Mouse (Mus musculus) stomach, postnatal 0 days (tissue): ENCODE results near the gene Rcc1.

Experiments
- CTCF ChIP-seq: IDR thresholded peaks from 2 replicates; pipeline ENCODE4 v1.5.1; 2016; ENCODE audit warnings: antibody characterized with exemption, low read depth, mild to moderate bottlenecking, moderate library complexity
- EP300 ChIP-seq: optimal IDR thresholded peaks from 2 replicates; pipeline ENCODE3; 2016; ENCODE audit warnings: antibody characterized with exemption

GRCm38 (mm10) chr4:132345843-132346212 lies 7.6 kb downstream of the Rcc1 start:
- TF ChIP-seq CTCF (no peak), EP300 (no peak)
